Comparison of ENCODE assay signal across 8 mouse cellular contexts in genomic region chr11:95432194-95432593, GRCm38 (mm10). TPM values are rescaled to one million over a fixed set of nuclear protein-coding genes. Genes with fewer than 3 reads are reported as not detected.
A peak's percentile ranks its signal among the peaks of the same experiment; 100 is the strongest.
DNase-seq lines count a peak whose midpoint lies in the region; ATAC-seq and TF ChIP-seq lines count a peak whose summit lies in the region.

No protein-coding gene starts in this region.

- DNase-seq in cerebellum, adult 2 months = no peak
- no peak for DNase-seq in cerebellum, adult 11-12 months
- DNase-seq in midbrain, postnatal 0 days (ENCODE audit: low spot score) = peak; percentile 24
- peak; percentile 44 for DNase-seq in limb, embryonic 10.5 days (ENCODE audit: low spot score)
- peak; percentile 14 to 27 for DNase-seq in spleen, postnatal 36 days (ENCODE audit: low spot score in 2 of 2)
- DNase-seq in urinary bladder, postnatal 36 days (ENCODE audit: low spot score in 2 of 2) = no peak
- DNase-seq in layer of hippocampus, adult 9-11 months = no peak

- no peaks in the 10 kb centered on the region for H3K36me3 ChIP-seq in midbrain, postnatal 0 days (ENCODE audit: insufficient read depth, low read length)
- H3K36me3 ChIP-seq in midbrain, embryonic 13.5 days = no peaks in the 10 kb centered on the region
- peaks cover 10% of the 10 kb centered on the region; the same call in 1 of the 2 replicates for H3K36me3 ChIP-seq in limb, embryonic 10.5 days

- H3K4me1 ChIP-seq in cerebellum, adult 2 months (ENCODE audit: control insufficient read depth, insufficient read depth, low read length) = peaks cover 3% of the 10 kb centered on the region; the same call in 1 of the 2 replicates
- no peaks in the 10 kb centered on the region for H3K4me1 ChIP-seq in midbrain, postnatal 0 days (ENCODE audit: insufficient read depth, low read length)
- no peaks in the 10 kb centered on the region for H3K4me1 ChIP-seq in midbrain, embryonic 13.5 days (replicated peaks)
- H3K4me1 ChIP-seq in limb, embryonic 10.5 days = no peaks in the 10 kb centered on the region

- peak; percentile 51; the same call in 1 of the 2 replicates for TF ChIP-seq CTCF in cerebellum, adult 2 months (IDR thresholded peaks at IDR 0.05; ENCODE audit: borderline replicate concordance, insufficient read depth, low read depth, low read length)
- TF ChIP-seq CTCF in midbrain, postnatal 0 days (IDR thresholded peaks at IDR 0.05) = peak; percentile 52

- ATAC-seq in midbrain, postnatal 0 days (ENCODE audit: low FRiP score) = no peak
- no peak for ATAC-seq in midbrain, embryonic 13.5 days

- H3K27me3 ChIP-seq in cerebellum, adult 2 months (ENCODE audit: control insufficient read depth, insufficient read depth, low read length) = no peaks in the 10 kb centered on the region
- no peaks in the 10 kb centered on the region for H3K27me3 ChIP-seq in midbrain, postnatal 0 days (ENCODE audit: insufficient read depth, low read length)
- H3K27me3 ChIP-seq in midbrain, embryonic 13.5 days = no peaks in the 10 kb centered on the region
- no peaks in the 10 kb centered on the region for H3K27me3 ChIP-seq in limb, embryonic 10.5 days (ENCODE audit: low read depth, poor library complexity, severe bottlenecking)

- H3K27ac ChIP-seq in cerebellum, adult 2 months (ENCODE audit: insufficient read depth, low read length) = no peak overlapping the region
- H3K27ac ChIP-seq in midbrain, postnatal 0 days (ENCODE audit: low read depth, low read length) = no peak overlapping the region
- H3K27ac ChIP-seq in midbrain, embryonic 13.5 days = no peak overlapping the region
- no peak overlapping the region for H3K27ac ChIP-seq in limb, embryonic 10.5 days

- no peak for TF ChIP-seq POLR2A in cerebellum, adult 2 months (IDR thresholded peaks at IDR 0.05; ENCODE audit: borderline replicate concordance, insufficient read depth, low read length)

- 88% methylated on average over 2 of the region's 2 CpGs for WGBS in cerebellum, adult 2 months
- 94% methylated on average over 2 of the region's 2 CpGs for WGBS in midbrain, postnatal 0 days
- 84% methylated on average over 2 of the region's 2 CpGs for WGBS in midbrain, embryonic 13.5 days
- WGBS in limb, embryonic 10.5 days = 87% methylated on average over 2 of the region's 2 CpGs

- H3K4me2 ChIP-seq in midbrain, postnatal 0 days (ENCODE audit: low read depth, low read length, poor library complexity, severe bottlenecking) = no peak overlapping the region
- H3K4me2 ChIP-seq in midbrain, embryonic 13.5 days (replicated peaks) = no peak overlapping the region

- H3K9ac ChIP-seq in midbrain, postnatal 0 days (replicated peaks; ENCODE audit: low read length, poor library complexity, severe bottlenecking) = no peak overlapping the region
- no peak overlapping the region for H3K9ac ChIP-seq in midbrain, embryonic 13.5 days (replicated peaks)

- no peak overlapping the region for H3K4me3 ChIP-seq in cerebellum, adult 2 months (replicated peaks; ENCODE audit: insufficient read depth, low read depth, low read length)
- no peak overlapping the region for H3K4me3 ChIP-seq in midbrain, postnatal 0 days (ENCODE audit: low read depth, low read length)
- no peak overlapping the region for H3K4me3 ChIP-seq in midbrain, embryonic 13.5 days (replicated peaks)
- no peak overlapping the region for H3K4me3 ChIP-seq in limb, embryonic 10.5 days

- H3K9me3 ChIP-seq in midbrain, postnatal 0 days (ENCODE audit: low read length) = no peaks in the 10 kb centered on the region
- no peaks in the 10 kb centered on the region for H3K9me3 ChIP-seq in midbrain, embryonic 13.5 days
- no peaks in the 10 kb centered on the region for H3K9me3 ChIP-seq in limb, embryonic 10.5 days (replicated peaks)

RNA-seq across cellular contexts. Expression of gene Spop, which starts 18.3 kb away (rescaled TPM):
- polyA plus RNA-seq in cerebellum, adult 2 months (2012; rRNA removed) = 147 and 149 TPM in 2 replicates
- 54.3 and 66.5 TPM in 2 replicates for total RNA-seq in midbrain, postnatal 0 days (2014; rRNA removed)
- polyA plus RNA-seq in midbrain, postnatal 0 days (2015; fragmentation: Nextera tagmentation; extraction: Ambion mirVana) = 192 and 231 TPM in 2 replicates
- polyA plus RNA-seq in midbrain, embryonic 13.5 days (2015; fragmentation: Nextera tagmentation; extraction: Ambion mirVana) = 199 and 202 TPM in 2 replicates
- 95.3 and 123 TPM in 2 replicates for polyA plus RNA-seq in limb, embryonic 10.5 days (2016; fragmentation: Nextera tagmentation; extraction: Ambion mirVana)

RNA-seq across cellular contexts. Expression of gene Slc35b1, which starts 47.7 kb away (rescaled TPM):
- 88.5 and 90.3 TPM in 2 replicates for polyA plus RNA-seq in cerebellum, adult 2 months (2012; rRNA removed)
- 92.4 and 99.1 TPM in 2 replicates for total RNA-seq in midbrain, postnatal 0 days (2014; rRNA removed)
- 154 and 168 TPM in 2 replicates for polyA plus RNA-seq in midbrain, postnatal 0 days (2015; fragmentation: Nextera tagmentation; extraction: Ambion mirVana)
- polyA plus RNA-seq in midbrain, embryonic 13.5 days (2015; fragmentation: Nextera tagmentation; extraction: Ambion mirVana) = 149 and 151 TPM in 2 replicates
- polyA plus RNA-seq in limb, embryonic 10.5 days (2016; fragmentation: Nextera tagmentation; extraction: Ambion mirVana) = 128 and 132 TPM in 2 replicates

Comparison
In these comparisons a context has a peak if more than half of its experiments do, and no peak if none do; other contexts are left out.
1. DNase-seq: peak in midbrain, postnatal 0 days (single experiment), limb, embryonic 10.5 days (single experiment) and spleen, postnatal 36 days (2 of 2); none in cerebellum, adult 2 months (0 of 2), cerebellum, adult 11-12 months (single experiment), urinary bladder, postnatal 36 days (0 of 2) and layer of hippocampus, adult 9-11 months (single experiment).